Mouse (Mus musculus): Measurements from ENCODE around the gene Strada.
A peak's percentile ranks its signal among the peaks of the same experiment; 100 is the strongest.
"Not testable (repeated sequence)": the region's sequence is repeated elsewhere in the genome, so short reads cannot be mapped to it uniquely, and the experiment has no call there.

Strada gene

GRCm38 (mm10) chr11:106202123-106202465 lies at the start of gene Strada:
Gene Strada (minus strand): TSS chr11:106202168.
- no peak for DNase-seq (ENCODE audit: low read depth)

GRCm38 (mm10) chr11:106249326-106249725 lies 47.4 kb upstream of the Strada start:
- DNase-seq (ENCODE audit: low read depth): no peak

GRCm38 (mm10) chr11:106246834-106247233 lies 44.9 kb upstream of the Strada start:
- DNase-seq (ENCODE audit: low read depth): no peak

GRCm38 (mm10) chr11:106233978-106234377 lies 32.0 kb upstream of the Strada start:
- not testable (repeated sequence) for DNase-seq (ENCODE audit: low read depth)

GRCm38 (mm10) chr11:106220603-106221002 lies 18.6 kb upstream of the Strada start:
- DNase-seq (ENCODE audit: low read depth): no peak

GRCm38 (mm10) chr11:106216730-106217490 lies 14.9 kb upstream of the Strada start, which contains the start of gene Ddx42:
Gene Ddx42 (plus strand): TSS chr11:106216926.
- peak; percentile 92 for DNase-seq (ENCODE audit: low read depth)

GRCm38 (mm10) chr11:106215927-106216729 lies 14.2 kb upstream of the Strada start, which contains the start of gene Ccdc47:
Gene Ccdc47 (minus strand): TSS chr11:106216344.
- DNase-seq (ENCODE audit: low read depth): peak; percentile 95

- DNase-seq (ENCODE audit: low read depth): no peak
Observed at GRCm38 (mm10) chr11:106215450-106215859, 13.5 kb upstream of the Strada start.

GRCm38 (mm10) chr11:106214856-106215255 lies 12.9 kb upstream of the Strada start:
- no peak for DNase-seq (ENCODE audit: low read depth)

- no peak for DNase-seq (ENCODE audit: low read depth)
Observed at GRCm38 (mm10) chr11:106212771-106213170, 10.8 kb upstream of the Strada start.

- DNase-seq (ENCODE audit: low read depth): no peak
Observed at GRCm38 (mm10) chr11:106201337-106202122, 438 bp downstream of the Strada start.

- no peak for DNase-seq (ENCODE audit: low read depth)
Observed at GRCm38 (mm10) chr11:106200756-106201155, 1.2 kb downstream of the Strada start.

- not testable (repeated sequence) for DNase-seq (ENCODE audit: low read depth)
Observed at GRCm38 (mm10) chr11:106199997-106200396, 2.0 kb downstream of the Strada start.

- DNase-seq (ENCODE audit: low read depth): no peak
Observed at GRCm38 (mm10) chr11:106198277-106198676, 3.7 kb downstream of the Strada start.

GRCm38 (mm10) chr11:106195341-106195740 lies 6.6 kb downstream of the Strada start:
- DNase-seq (ENCODE audit: low read depth): no peak

GRCm38 (mm10) chr11:106194891-106195290 lies 7.1 kb downstream of the Strada start:
- DNase-seq (ENCODE audit: low read depth): no peak

- no peak for DNase-seq (ENCODE audit: low read depth)
Observed at GRCm38 (mm10) chr11:106194155-106194541, 7.8 kb downstream of the Strada start.

GRCm38 (mm10) chr11:106193371-106194154 lies 8.4 kb downstream of the Strada start:
- peak; percentile 96 for DNase-seq (ENCODE audit: low read depth)

GRCm38 (mm10) chr11:106192657-106193370 lies 9.2 kb downstream of the Strada start:
- DNase-seq (ENCODE audit: low read depth): no peak

GRCm38 (mm10) chr11:106192241-106192640 lies 9.7 kb downstream of the Strada start:
- DNase-seq (ENCODE audit: low read depth): no peak

- no peak for DNase-seq (ENCODE audit: low read depth)
Observed at GRCm38 (mm10) chr11:106191716-106192115, 10.3 kb downstream of the Strada start.
